Mouse (Mus musculus) CH12.LX (cell line): ENCODE results near the gene Mfsd4a.

Experiments used
- CTCF ChIP-seq, 2 experiments: IDR thresholded peaks in 1 of 2; conservative IDR thresholded peaks in 1 of 2; 2 replicates each; pipeline ENCODE4 v1.5.1; 2011 to 2012; ENCODE audit warnings: low read depth in 2 of 2, low read length in 2 of 2, improper control_type of control experiment in 1 of 2, inconsistent platforms in 1 of 2, mild to moderate bottlenecking in 1 of 2, moderate library complexity in 1 of 2
- E2F4 ChIP-seq: IDR thresholded peaks from 2 replicates; pipeline ENCODE4 v1.6.1; 2011; ENCODE audit warnings: low read depth, low read length, improper control_type of control experiment; ENCODE audit not compliant: insufficient replicate concordance
- EP300 ChIP-seq: IDR thresholded peaks from 2 replicates; pipeline ENCODE4 v1.6.1; 2011; ENCODE audit warnings: low read length, improper control_type of control experiment
- GABPA ChIP-seq: IDR thresholded peaks from 2 replicates; pipeline ENCODE4 v1.6.1; 2012; ENCODE audit warnings: low read depth, low read length, improper control_type of control experiment, inconsistent platforms; ENCODE audit not compliant: insufficient replicate concordance
- HCFC1 ChIP-seq: IDR thresholded peaks from 2 replicates; pipeline ENCODE4 v1.6.1; 2012; ENCODE audit warnings: low read depth, mild to moderate bottlenecking, inconsistent platforms, low read length, improper control_type of control experiment
- JUND ChIP-seq: conservative IDR thresholded peaks from 2 replicates; pipeline ENCODE4 v1.6.1; 2011; ENCODE audit warnings: low read depth, low read length, improper control_type of control experiment
- MAX ChIP-seq: IDR thresholded peaks from 2 replicates; pipeline ENCODE4 v1.6.1; 2011; ENCODE audit warnings: low read length, improper control_type of control experiment
- NELFE ChIP-seq: IDR thresholded peaks from 2 replicates; pipeline ENCODE4 v1.6.1; 2011; ENCODE audit warnings: low read depth, low read length, improper control_type of control experiment
- POLR2A ChIP-seq: IDR thresholded peaks from 2 replicates; pipeline ENCODE4 v1.6.1; 2011; ENCODE audit warnings: low read depth, mild to moderate bottlenecking, improper control_type of control experiment, low read length
- TCF12 ChIP-seq: IDR thresholded peaks from 2 replicates; pipeline ENCODE4 v1.6.1; 2014; ENCODE audit warnings: low read depth, mild to moderate bottlenecking, inconsistent platforms, low read length, improper control_type of control experiment
- UBTF ChIP-seq: IDR thresholded peaks from 2 replicates; pipeline ENCODE4 v1.6.1; 2012; ENCODE audit warnings: low read depth, mild to moderate bottlenecking, inconsistent platforms, low read length, improper control_type of control experiment, moderate library complexity
- ZKSCAN1 ChIP-seq: IDR thresholded peaks from 2 replicates; pipeline ENCODE4 v1.6.1; 2012; ENCODE audit warnings: low read depth, inconsistent platforms, low read length, improper control_type of control experiment, borderline replicate concordance
- ZNF384 ChIP-seq: IDR thresholded peaks from 2 replicates; pipeline ENCODE4 v1.6.1; 2012; ENCODE audit warnings: low read depth, low read length, improper control_type of control experiment, inconsistent platforms

- TF ChIP-seq HCFC1 = no peak
- no peak for TF ChIP-seq CTCF (conservative IDR thresholded peaks at IDR 0.05 in 1 of 2, IDR thresholded peaks at IDR 0.05 in 1 of 2; ENCODE audit: low read depth in 2 of 2, low read length in 2 of 2)
- no peak for TF ChIP-seq JUND
- TF ChIP-seq MAX = no peak
- TF ChIP-seq POLR2A = no peak
- TF ChIP-seq TCF12 = no peak
- TF ChIP-seq ZKSCAN1 = no peak
- TF ChIP-seq E2F4 = no peak
- no peak for TF ChIP-seq EP300
- TF ChIP-seq ZNF384 = no peak
- TF ChIP-seq GABPA = no peak
- TF ChIP-seq NELFE = no peak
- no peak for TF ChIP-seq UBTF
Measured at GRCm38 (mm10) chr1:132063096-132063495, 4.8 kb downstream of the Mfsd4a start.
